Mouse (Mus musculus): ENCODE measurements at regions not wholly inside any gene's neighbourhood (a gene's known extent, or its start where the extent isn't known, plus 50 kb on each side); places are given as distances from the start of the nearest gene placed in this dataset.

DNA sequence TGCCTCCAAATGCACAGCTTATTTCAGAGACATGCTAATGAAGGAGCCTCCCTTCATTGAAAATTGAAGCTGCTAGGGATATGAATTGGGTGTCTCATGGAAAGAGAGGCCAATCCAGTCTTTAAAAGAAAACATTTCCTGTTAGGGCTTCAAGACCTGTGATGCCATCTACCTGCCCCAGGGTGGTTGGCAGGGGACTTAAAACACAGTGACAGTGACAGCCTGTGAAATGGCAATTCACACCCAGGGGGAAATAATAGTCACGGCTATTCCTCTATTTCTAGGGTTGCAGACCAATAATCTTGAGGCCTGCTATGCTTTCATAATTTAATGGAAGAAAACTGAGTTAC is 207.4 kb upstream of the Ccdc122 start:
- DNase-seq (ENCODE audit: extremely low read depth, insufficient read length, low spot score): no peak

DNA sequence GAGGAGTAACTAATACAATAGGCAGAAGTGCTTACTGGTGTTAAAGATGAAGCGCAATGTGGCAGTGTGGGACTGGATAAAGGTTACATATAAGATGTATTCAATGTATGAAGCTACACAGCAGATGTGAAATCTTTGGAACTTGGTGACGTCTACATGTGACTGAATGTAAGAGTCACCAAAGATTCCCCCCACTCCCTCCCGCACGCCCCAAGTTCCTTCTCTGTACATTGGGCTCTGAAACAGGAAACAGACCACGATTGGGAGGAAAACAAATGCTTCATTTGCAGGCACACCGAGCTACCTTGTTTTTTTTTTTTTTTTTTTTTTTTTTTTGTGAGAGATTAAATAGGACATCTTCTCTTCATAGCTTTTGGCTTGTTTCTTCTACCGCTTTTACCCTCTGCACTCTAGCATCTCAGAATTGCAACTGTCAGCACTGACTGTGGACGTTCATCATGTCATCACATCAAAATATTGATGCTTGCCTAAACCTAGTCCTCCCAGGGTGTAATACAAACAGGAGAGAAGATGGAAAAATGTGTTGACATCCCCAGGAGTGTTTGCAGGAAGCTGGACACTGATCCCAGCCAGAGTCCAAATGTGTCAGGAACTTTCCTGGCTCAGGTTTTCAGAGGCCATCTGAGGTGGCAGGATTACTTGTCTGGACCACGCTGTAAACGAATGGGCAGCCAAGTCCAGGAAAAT is 208.0 kb upstream of the Ccdc122 start:
- DNase-seq (ENCODE audit: extremely low read depth, insufficient read length, low spot score): no peak

DNA sequence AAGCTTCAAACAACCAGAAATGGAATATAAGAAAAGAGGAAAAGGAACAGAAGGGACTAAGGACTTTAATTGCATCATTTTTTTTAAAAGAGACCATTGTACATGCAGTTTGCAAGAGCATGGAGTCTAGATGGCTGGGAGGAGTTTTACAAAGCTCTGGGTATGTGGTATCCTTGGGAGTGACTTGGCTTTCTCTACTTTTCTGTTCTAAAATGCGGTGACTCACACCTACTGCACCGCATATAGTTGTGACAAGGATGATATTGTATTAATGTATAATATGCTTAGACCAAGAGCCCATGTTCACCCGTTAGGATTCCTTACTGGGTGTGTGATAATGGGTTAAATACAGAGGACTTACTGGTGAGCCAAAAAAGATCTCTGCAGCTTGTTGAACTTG is 212.5 kb upstream of the Ccdc122 start:
- no peak for DNase-seq (ENCODE audit: extremely low read depth, insufficient read length, low spot score)

DNA sequence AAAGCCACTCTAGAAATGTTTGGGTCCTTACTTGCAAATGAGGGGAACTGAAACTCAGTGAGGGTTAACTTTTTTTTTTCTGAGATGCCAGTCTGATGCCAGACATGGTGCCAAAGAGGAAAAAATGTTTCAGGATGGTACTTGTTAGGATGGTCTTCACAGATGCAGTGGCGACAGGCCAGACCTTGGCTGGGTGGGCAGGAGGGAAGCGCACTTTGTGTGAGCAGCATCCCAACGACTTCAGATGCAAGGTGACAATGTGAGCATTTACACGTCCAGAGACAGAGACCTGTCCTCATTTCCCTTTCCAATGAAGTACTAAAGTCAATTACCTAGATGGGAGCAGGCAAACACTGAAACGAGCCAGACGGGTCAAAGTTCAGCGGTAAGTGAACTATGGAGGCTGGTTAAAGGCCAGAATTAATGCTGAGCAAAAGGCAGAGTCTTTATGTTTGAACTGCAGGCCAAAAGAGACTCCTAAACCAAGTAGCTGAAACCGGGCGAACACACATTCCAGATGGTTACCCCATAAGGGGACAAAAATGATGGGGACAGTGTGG is 213.7 kb upstream of the Ccdc122 start:
- DNase-seq (ENCODE audit: extremely low read depth, insufficient read length, low spot score): no peak

DNA sequence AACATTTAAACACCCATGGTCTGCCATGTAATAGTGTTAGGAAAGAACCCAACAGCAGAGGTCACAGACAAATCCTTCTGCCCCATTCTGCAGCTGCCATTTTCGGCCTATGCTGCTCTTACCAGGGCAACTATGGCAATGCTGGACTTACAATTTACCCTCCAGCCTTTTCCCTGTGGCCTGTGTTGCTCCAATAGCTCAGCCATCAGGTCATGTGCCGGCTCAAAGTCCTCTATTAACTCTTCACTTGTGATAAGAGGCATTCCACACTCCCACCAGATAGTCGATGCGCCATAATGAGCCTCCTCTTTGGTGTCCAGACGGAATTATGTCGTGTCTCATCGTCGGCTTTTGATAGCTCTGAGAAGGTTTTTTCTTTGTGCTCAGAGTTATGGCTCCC is 214.7 kb upstream of the Ccdc122 start:
- DNase-seq (ENCODE audit: extremely low read depth, insufficient read length, low spot score): no peak

DNA sequence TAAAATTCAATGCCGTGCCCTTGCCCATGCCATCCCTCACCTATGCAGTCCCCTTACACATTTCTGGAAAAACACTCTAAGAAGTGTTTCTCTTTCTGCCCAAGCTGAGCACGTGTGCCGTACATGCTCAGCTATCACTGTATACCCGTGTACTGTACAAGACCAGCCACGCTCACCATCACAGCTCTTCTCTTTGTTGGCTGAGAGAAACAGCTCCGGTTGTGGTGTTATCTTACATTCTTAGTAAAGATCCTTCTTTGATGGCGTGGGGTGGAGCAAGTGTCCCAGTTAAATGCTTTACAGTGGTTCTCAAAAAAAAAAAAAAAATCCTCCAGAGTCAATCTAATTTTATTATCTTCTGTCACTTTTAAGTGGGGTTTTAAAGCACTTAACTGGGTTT is 215.1 kb upstream of the Ccdc122 start:
- DNase-seq (ENCODE audit: extremely low read depth, insufficient read length, low spot score): no peak

DNA sequence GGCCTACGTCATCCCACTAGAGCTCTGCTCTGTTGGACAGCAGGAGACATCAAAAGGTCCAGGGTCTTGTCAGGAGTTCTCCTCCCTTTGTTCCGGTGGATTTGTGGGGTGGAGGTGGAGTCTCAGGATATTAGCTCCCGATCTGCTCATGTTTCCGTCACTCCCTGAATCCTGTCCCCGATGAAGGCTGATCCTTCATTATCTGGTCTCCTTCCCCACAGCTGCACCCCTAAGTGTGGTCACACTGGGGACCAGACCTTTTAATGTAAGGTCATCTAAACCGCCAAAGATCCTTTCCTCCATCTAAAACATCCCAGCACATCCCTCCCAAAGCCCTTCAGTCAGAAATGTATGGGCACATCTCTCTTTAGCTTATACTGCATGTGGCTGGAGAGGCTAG is 215.6 kb upstream of the Ccdc122 start:
- DNase-seq (ENCODE audit: extremely low read depth, insufficient read length, low spot score): no peak

DNA sequence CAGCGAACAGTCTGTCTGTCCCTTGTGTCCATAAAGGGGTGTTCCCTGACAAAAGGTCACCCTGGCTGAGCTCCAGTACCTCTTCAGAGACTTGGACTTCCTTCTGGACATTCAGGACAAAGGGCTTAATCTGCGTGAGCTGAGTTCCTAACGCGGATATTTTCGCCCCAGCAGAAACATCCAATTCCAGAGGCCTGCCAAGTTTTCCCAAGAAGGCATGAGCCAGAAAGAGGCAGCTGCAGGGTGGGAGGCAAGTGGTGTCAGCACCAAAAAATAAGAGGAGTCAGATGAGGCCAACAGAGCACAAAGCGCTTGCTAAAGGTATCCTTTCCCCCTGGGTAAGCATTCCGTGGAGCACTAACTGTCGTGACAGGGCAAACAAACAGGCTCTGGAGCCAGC is 216.9 kb upstream of the Ccdc122 start:
- DNase-seq (ENCODE audit: extremely low read depth, insufficient read length, low spot score): no peak

DNA sequence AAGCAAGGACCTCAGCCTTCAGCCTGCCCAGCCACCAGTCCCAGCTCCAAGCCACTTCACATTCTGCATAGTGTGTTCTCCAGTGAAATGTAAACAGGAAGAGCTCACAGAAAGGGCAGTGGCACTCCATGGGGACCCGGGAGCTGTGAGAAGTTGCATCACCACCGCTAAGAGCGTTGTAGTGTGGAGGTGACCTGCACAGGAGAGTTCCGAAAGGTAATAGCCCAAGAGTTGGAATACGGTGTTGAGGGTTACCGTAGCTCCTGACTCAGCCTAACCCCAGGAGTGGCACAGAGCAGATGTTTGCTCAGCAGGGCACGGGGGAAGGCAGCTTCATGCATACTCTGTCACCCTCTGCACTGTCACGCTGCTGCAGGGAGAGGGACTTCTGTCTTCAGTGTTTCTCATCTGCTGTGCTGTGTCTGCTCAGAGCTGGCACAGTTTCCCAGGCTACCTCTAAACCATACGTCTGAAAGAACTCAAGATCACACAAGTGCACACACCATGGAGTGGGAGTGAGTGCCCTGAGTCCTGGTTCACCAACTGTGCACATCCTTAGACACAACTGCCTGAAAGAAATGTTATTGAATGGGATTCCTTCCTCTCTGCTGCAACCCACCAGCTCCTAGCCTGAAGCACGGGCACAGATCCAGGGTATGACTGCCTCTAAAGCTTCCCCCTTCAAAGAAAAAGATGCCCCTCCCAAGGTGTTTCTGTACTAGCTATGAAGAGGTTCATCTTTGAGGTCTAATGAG is 218.1 kb upstream of the Ccdc122 start:
- no peak for DNase-seq (ENCODE audit: extremely low read depth, insufficient read length, low spot score)

DNA sequence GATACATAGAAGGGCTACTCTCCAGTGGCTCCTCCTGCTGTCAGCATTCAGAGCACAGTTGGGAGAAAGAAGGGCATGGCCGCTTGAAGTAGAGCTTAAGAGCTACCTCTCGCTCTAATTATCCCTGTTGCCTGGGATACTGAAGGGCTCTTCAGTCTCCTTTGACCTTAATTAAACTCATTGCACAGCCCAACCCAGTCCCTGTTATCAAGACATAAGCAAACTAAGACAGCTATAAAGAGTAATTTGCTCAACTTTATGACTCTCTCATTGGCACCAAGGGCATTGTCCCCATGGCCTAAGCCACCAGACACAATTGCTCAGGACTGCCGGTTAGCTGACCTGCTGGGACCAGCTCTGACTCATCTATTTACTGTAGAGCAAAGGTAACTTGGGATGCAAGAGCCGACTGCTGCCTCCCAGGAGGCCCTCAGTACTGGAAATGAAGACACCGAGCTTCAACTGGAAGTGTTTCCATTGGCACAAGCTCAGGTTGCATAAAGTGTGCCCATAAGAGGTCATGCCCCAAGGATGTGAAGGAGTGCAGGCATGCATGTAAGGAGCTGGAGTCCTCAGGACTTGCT is 219.3 kb upstream of the Ccdc122 start:
- no peak for DNase-seq (ENCODE audit: extremely low read depth, insufficient read length, low spot score)

DNA sequence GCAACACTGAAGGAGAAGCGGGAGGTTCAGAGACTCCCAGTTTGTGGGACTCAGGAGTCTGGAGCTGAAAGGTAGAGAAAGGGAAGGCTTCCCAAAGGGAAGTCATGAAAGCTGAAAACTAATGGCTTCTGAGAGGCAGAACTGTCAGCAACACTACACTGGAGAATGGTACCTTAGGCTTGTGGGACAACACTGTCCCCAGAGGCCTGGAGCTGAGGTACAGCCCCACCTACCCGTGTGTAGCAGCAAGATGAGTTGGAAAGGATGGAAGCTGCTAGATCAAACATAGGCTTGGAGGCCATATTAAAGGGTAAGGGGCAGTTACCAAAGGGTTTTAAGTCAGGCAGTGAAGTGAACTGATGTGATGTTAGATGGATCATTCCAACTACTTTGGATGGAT is 219.9 kb upstream of the Ccdc122 start:
- DNase-seq (ENCODE audit: extremely low read depth, insufficient read length, low spot score): no peak

DNA sequence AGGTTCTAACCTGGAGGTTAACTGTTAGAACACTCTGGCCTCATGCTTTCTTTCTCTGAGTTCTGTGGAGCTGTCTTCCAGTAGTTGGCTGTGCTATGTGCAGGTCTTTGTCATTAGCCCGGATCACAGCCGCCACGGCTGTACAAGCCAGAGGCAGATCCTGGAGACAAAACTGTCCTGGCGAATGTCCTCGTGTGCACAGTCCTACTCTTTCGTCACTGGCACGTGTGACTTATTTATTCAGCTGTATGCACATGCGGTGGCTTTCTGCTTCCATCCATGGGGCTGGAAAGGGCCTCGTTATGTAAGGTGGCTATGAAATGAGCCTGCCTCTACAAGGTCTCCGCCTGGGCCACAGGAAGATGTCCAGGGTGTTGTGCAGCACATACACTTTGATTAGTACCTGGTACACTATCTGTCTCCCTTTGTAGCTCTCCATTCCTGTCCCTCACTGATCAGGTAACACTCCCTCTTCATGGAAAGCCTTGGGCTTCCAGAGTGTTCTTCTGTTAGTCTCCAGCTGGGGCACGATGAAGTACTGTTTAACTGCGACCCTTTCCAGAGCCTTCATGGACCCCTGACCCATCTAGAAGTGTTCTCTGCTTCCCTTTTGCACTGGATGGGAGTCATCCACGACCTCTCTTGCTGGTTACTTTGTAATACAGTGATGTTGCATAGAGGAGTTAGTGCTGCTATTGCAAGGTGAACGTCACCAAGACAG is 224.3 kb upstream of the Ccdc122 start:
- DNase-seq (ENCODE audit: extremely low read depth, insufficient read length, low spot score): no peak

DNA sequence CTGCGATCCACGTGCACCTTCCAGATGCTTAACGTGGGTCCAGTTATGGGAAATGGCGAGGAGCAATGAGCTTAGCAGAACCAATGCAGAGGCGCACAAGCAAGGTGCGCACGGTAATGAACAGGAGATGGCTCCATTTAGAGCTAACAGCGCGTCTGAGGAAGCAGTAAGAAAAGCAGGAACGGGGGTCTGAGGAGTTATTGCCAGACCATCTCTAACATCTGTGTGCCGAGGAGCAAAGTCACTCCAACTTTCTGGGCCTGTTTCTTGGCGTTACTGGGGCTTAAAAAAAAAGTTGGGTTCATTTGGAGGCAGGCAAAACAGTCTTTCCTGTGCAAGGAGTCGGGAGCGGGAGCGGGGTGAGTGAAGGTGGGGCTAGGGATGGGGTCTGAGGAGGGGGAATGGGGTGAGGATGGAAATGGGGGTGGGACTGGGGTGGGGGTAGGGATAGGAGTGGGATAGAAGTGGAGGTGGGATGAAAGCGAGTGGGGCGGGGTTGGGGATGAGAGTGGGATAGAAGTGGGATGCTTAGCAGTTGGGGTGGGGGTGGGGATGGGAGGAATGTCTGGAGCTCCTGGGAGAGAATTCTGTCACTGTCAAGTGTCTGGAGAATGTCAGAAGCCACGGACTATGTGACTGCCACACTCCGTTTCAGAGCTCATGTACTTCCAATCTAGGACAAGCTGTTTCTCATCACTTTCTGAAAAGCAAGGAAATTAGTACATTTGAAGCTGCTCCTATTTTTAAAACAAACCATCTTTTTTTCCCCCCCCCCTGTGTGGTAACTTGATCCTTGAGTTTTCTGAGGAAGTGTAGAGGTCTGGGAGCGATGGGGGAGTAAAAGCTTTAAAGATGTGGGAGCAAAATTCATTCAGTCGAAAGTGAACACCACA is 225.6 kb upstream of the Ccdc122 start:
- no peak for DNase-seq (ENCODE audit: extremely low read depth, insufficient read length, low spot score)

DNA sequence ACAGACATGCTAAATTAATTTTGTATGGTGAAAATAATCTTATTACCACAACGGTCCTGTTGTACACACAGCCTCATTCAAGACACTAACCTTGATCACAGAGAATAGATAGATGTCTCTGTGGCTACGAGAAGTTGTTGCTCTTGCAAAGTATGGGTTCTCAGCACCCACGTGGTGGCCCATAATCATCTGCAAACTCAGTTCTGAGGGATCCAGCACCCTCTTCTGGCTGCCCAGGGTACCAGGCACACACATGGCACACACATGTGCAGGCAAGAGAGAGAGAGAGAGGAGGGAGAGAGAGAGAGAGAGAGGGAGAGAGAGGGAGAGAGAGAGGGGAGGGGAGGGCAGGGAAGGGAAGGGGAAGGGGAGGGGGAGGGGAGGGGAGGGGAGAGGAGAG is 226.5 kb upstream of the Ccdc122 start:
- DNase-seq (ENCODE audit: extremely low read depth, insufficient read length, low spot score): no peak

DNA sequence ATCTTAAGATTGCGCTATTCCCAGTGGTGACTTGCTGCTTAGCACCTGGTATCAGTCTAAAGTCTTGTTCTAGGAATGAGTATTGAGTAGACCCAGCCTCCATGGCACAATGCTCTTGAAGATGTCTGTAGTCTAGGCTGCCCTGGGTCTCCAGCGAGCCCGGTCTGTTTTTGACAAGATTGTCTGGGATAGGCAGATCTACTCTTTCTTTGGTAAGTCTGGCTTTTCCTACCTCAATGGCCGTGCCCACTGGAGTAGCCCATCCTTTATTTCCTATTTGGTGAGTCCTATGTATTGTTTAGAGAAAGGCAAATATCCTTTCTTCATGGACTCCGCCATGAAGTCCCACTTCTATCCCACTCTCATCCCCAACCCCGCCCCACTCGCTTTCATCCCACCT is 227.2 kb upstream of the Ccdc122 start:
- no peak for DNase-seq (ENCODE audit: extremely low read depth, insufficient read length, low spot score)

DNA sequence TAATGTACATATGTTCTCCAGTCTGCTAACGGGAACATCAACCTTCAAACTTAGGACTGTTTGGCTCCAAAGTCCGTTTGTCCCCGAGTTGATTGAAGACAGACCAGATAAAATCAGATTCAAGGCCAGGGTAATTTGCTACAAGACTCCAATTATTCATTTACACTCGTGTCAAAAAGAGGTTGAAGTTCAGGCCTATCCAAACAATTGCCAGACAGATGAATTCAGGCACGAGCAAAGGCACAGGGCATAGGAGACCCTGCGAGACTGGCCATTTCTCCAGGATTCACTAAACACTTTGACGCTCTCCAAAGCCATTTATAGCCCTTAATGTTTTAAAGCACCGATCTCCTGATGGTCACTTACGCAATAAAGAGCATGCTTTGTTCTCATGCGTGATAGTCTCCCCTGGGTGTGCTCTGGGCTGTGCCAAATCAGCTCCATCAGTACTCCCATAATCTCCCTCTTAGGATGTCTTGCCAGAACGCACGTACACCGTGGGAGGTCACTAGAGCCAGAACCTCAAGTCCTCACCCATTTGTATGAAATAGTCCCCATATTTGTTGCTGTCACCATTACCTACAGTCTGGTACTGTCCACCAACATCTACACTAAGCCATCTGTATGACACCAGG is 231.3 kb upstream of the Ccdc122 start:
- no peak for DNase-seq (ENCODE audit: extremely low read depth, insufficient read length, low spot score)

DNA sequence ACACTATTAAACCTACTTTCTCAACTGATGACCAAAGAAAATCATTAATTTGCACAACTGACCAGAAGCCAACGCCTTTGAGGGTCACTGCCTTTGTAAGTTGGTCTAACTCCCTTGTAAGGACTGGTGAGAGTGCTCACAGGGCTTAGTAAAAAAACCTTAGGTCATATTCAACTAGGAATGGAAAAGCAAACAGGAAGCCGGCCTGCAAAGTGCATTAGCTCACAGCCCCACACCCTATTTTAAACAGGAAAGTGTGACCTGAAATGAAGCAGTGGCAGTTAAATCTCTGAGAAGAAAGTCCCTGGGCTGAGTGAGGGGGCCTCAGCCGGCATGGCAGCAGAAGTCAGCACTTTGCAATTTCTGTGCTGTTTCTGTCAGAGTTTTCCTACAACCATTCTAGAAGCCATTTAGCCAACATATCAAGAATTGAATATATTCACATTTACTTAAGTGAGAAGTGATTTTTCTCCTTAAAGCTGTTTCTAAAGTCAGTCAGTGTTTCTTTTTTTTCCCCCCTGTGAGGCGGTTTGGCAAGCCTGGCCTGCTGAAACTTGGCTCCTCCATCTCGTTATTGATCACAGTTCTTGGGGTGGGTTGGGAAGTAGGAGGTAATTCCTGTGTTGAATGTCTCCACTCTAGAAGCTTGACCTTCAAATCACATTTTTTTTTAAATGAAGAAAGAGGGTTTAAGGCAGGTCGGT is 232.0 kb upstream of the Ccdc122 start:
- no peak for DNase-seq (ENCODE audit: extremely low read depth, insufficient read length, low spot score)

DNA sequence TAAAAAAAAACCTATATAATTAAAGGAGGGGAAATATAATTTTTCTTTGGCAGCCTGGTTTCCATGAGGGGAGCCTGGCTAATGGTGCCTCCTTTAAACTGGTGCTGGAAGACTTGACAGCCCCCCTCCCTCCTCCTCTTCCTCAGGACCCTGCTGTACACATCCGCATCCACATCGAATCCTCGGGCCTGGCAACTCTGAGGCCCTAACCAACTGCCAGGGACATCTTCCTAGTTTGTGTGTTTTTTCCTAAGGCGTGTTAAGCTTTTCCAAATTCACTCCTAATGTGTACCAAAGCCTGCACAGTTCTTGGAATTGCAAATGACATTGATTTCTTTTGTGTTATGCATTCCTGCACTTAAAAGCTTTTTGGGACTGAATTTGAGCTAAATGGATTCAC is 236.4 kb upstream of the Ccdc122 start:
- no peak for DNase-seq (ENCODE audit: extremely low read depth, insufficient read length, low spot score)

DNA sequence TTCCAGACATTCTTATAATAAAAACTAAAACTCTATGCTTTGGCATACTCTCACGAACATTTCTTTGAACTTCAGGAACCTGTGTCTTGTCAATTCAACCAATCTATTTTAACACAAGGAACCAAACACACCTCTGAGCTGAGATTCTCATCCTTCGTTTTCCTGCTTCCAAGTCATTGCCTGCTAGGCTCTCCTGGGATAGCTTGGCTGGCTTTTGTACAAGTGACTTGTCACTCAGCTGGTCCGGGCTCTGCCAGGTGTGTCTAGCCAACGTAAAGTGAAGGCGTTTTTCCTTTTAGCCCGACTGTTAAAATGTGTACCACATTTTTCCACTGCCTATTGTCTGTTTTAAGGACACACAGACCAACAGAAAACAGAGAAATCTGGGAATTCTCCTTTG is 236.8 kb upstream of the Ccdc122 start:
- no peak for DNase-seq (ENCODE audit: extremely low read depth, insufficient read length, low spot score)

Measured in 3134 (cell line).